Mouse (Mus musculus) gastrocnemius, adult 2 months (tissue): Measurements from ENCODE around the gene Aass. TPM values are rescaled to one million over a fixed set of nuclear protein-coding genes. Genes with fewer than 3 reads are reported as not detected.
"Not testable (repeated sequence)": the region's sequence is repeated elsewhere in the genome, so short reads cannot be mapped to it uniquely, and the experiment has no call there.

ENCODE experiments used
- DNase-seq: peaks from one replicate; pipeline ENCODE4 v3.0.0; 2022
- H3K27ac ChIP-seq: fragments of 200-600 bp; 2 replicates; pipeline ENCODE4 v1.8.1; 2022; ENCODE audit warnings: mild to moderate bottlenecking
- H3K4me3 ChIP-seq: fragments of 200-600 bp; 2 replicates; pipeline ENCODE4 v1.8.1; 2022; ENCODE audit warnings: mild to moderate bottlenecking, moderate library complexity
- CTCF ChIP-seq: fragments of 200-600 bp; IDR thresholded peaks from 2 replicates; pipeline ENCODE4 v1.8.1; 2022; ENCODE audit warnings: antibody characterized with exemption, mild to moderate bottlenecking, moderate library complexity
- intact Hi-C: fragments of 180-260 bp; cut with DNase I; formaldehyde crosslinking; loops from one replicate; pipeline ENCODE4 v1.15.1; 2025
- total RNA-seq, 2 experiments: library from RNA; stranded (reverse); gene quantifications; 2 replicates each; pipeline ENCODE4 v1.2.3; 2021

Aass gene
- total RNA-seq, 2 experiments from 2014 or later: 0.28 to 0.73 TPM

GRCm38 (mm10) chr6:23107069-23107468, 25.7 kb downstream of the Aass start:
- intact Hi-C loops: no loop called here
- no peak for TF ChIP-seq CTCF

GRCm38 (mm10) chr6:23106373-23106772, 26.4 kb downstream of the Aass start:
- intact Hi-C loops: no loop called here

More at GRCm38 (mm10) chr6:23107069-23107468, 25.7 kb downstream of the Aass start:
- no peak for DNase-seq
- H3K4me3 ChIP-seq: no peak overlapping the region
- H3K27ac ChIP-seq: no peak overlapping the region

GRCm38 (mm10) chr6:23090346-23091055, 42.3 kb downstream of the Aass start:
- DNase-seq, intact Hi-C loops, H3K27ac ChIP-seq, H3K4me3 ChIP-seq: not testable (repeated sequence)

More at GRCm38 (mm10) chr6:23106373-23106772, 26.4 kb downstream of the Aass start:
- Histone ChIP-seq H3K27ac (no peak overlapping the region), H3K4me3 (no peak overlapping the region)
- no peak for DNase-seq
- no peak for TF ChIP-seq CTCF

- H3K4me3 ChIP-seq, H3K27ac ChIP-seq, DNase-seq, intact Hi-C loops: not testable (repeated sequence)
These were observed 43.5 kb downstream of the Aass start for GRCm38 (mm10) chr6:23089292-23089691.

GRCm38 (mm10) chr6:23084587-23085421, 48.0 kb downstream of the Aass start:
- no peak for DNase-seq
- Histone ChIP-seq H3K4me3 (no peak overlapping the region), H3K27ac (no peak overlapping the region)
- intact Hi-C loops: no loop called here
- no peak for TF ChIP-seq CTCF

GRCm38 (mm10) chr6:23079991-23080680, 52.6 kb downstream of the Aass start:
- no peak for DNase-seq
- TF ChIP-seq CTCF: no peak
- Histone ChIP-seq H3K27ac (no peak overlapping the region), H3K4me3 (no peak overlapping the region)
- intact Hi-C loops: no loop called here

GRCm38 (mm10) chr6:23078273-23078672, 54.5 kb downstream of the Aass start:
- intact Hi-C loops: no loop called here
- TF ChIP-seq CTCF: no peak
- Histone ChIP-seq H3K27ac (no peak overlapping the region), H3K4me3 (no peak overlapping the region)
- no peak for DNase-seq

- Histone ChIP-seq H3K27ac (no peak overlapping the region), H3K4me3 (no peak overlapping the region)
- DNase-seq: no peak
- intact Hi-C loops: no loop called here
- no peak for TF ChIP-seq CTCF
These were observed 56.7 kb downstream of the Aass start for GRCm38 (mm10) chr6:23076060-23076459.

- no peak for TF ChIP-seq CTCF
- intact Hi-C loops: no loop called here
- DNase-seq: no peak
- Histone ChIP-seq H3K4me3 (no peak overlapping the region), H3K27ac (no peak overlapping the region)
These were observed 77.1 kb downstream of the Aass start for GRCm38 (mm10) chr6:23055734-23056133.

- Histone ChIP-seq H3K4me3 (no peak overlapping the region), H3K27ac (no peak overlapping the region)
- TF ChIP-seq CTCF: no peak
- no peak for DNase-seq
- intact Hi-C loops: no loop called here
These were observed 84.0 kb downstream of the Aass start for GRCm38 (mm10) chr6:23048836-23049235.

GRCm38 (mm10) chr6:23028251-23028650, 104.5 kb downstream of the Aass start:
- no peak for TF ChIP-seq CTCF
- DNase-seq: no peak
- Histone ChIP-seq H3K4me3 (no peak overlapping the region), H3K27ac (no peak overlapping the region)
- intact Hi-C loops: no loop called here

Other genes starting within 250 kb of the Aass start
- gene Fezf1, start 115.4 kb upstream of the Aass start, total RNA-seq: not detected